In the genomic region with DNA sequence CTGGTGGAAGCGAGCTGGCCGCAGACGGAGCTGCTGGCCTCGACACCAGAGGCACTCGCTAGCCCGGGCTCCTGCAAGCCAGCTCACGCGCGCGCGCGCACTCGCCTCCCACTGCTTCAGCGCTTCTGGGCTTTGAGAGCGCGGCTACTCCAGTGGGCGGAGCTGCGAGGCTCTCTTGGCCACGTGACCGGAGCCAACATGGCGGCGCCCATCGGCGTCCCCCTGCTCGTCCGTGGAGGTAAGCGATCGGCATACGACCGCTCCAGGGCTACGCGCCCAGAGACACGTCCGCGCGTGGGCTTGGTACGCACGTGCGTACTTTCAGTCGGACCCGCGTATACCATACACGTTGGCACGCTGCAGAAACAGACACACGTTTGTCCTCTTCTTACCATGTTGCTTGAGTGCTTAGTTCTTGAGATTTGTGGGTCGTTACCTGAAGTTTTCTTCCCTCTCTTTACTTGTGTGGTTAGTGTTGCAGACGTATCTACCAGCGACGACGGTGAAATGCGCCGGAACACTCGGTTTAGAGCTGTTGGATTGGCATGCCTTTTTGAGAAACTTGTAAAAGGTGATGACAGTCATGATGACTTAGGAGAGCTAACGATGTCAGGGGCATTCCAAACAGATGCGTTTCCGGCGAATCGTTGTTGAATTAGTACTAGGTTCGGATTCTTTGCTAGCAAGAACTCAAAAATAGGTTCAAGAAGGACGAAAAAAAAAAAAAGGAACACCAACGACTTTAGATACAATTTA, we compare ENCODE assay signal across 8 mouse cellular contexts. TPM values are rescaled to one million over a fixed set of nuclear protein-coding genes. Genes with fewer than 3 reads are reported as not detected.
A peak's percentile ranks its signal among the peaks of the same experiment; 100 is the strongest.
DNase-seq lines count a peak whose midpoint lies in the region; ATAC-seq and TF ChIP-seq lines count a peak whose summit lies in the region.

Metap1d (plus strand) TSS at position 116 of the 756 bp plus-strand sequence.

- no peaks in the 10 kb centered on the region for H3K36me3 ChIP-seq in embryonic facial prominence, embryonic 14.5 days (ENCODE audit: control insufficient read depth, insufficient read depth, low read length)
- no peaks in the 10 kb centered on the region for H3K36me3 ChIP-seq in heart, adult 2 months (ENCODE audit: control insufficient read depth, insufficient read depth, low read length)
- H3K36me3 ChIP-seq in limb, embryonic 13.5 days, result no peaks in the 10 kb centered on the region
- no peaks in the 10 kb centered on the region for H3K36me3 ChIP-seq in midbrain, embryonic 16.5 days (ENCODE audit: control insufficient read depth, insufficient read depth, low read length)

- 1% methylated on average over 51 of the region's 61 CpGs for whole genome bisulfite sequencing in embryonic facial prominence, embryonic 14.5 days
- WGBS in heart, adult 2 months, result under 1% methylated on average over 61 of the region's 61 CpGs
- WGBS in limb, embryonic 13.5 days, result under 1% methylated on average over 60 of the region's 61 CpGs
- under 1% methylated on average over 61 of the region's 61 CpGs for WGBS in midbrain, embryonic 16.5 days

- no peak for TF ChIP-seq EP300 in heart, adult 2 months (IDR thresholded peaks at IDR 0.05; ENCODE audit: insufficient read depth, low read depth, low read length)

- H3K4me3 ChIP-seq in embryonic facial prominence, embryonic 14.5 days (ENCODE audit: low read depth, low read length), result peak within 1 kb of the TSS; percentile 72
- peak within 1 kb of the TSS; percentile 84 for H3K4me3 ChIP-seq in heart, adult 2 months
- H3K4me3 ChIP-seq in limb, embryonic 13.5 days, result peak within 1 kb of the TSS; percentile 60
- H3K4me3 ChIP-seq in midbrain, embryonic 16.5 days (ENCODE audit: low read depth, low read length), result peak within 1 kb of the TSS; percentile 51

- intact Hi-C loops in heart, adult 2 months (cut with DNase I), result loop anchor here (1.0 to 5.0 kb wide), 2 partner anchors 79 to 86 kb away; partner anchors contain the start of gene Slc25a12

- no peaks in the 10 kb centered on the region for H3K27me3 ChIP-seq in embryonic facial prominence, embryonic 14.5 days (replicated peaks; ENCODE audit: control insufficient read depth, insufficient read depth, low read length)
- no peaks in the 10 kb centered on the region for H3K27me3 ChIP-seq in heart, adult 2 months (ENCODE audit: control insufficient read depth, insufficient read depth, low read length)
- peaks cover 2% of the 10 kb centered on the region; the same call in 1 of the 2 replicates for H3K27me3 ChIP-seq in limb, embryonic 13.5 days
- no peaks in the 10 kb centered on the region for H3K27me3 ChIP-seq in midbrain, embryonic 16.5 days (ENCODE audit: control insufficient read depth, insufficient read depth, low read depth, low read length)

- H3K9me3 ChIP-seq in embryonic facial prominence, embryonic 14.5 days (ENCODE audit: control insufficient read depth, low read length), result no peaks in the 10 kb centered on the region
- no peaks in the 10 kb centered on the region for H3K9me3 ChIP-seq in limb, embryonic 13.5 days
- H3K9me3 ChIP-seq in midbrain, embryonic 16.5 days (replicated peaks; ENCODE audit: control insufficient read depth, low read length, poor library complexity, severe bottlenecking), result no peaks in the 10 kb centered on the region

- DNase-seq in 3T3-L1 (ENCODE audit: low read depth, low spot score), result peak; percentile 97
- peak; percentile 68 to 88 for DNase-seq in adrenal gland, postnatal 4 days (ENCODE audit: low spot score in 2 of 2)
- peak; percentile 98 for DNase-seq in embryonic facial prominence, embryonic 14.5 days (ENCODE audit: low spot score)
- peak; percentile 93 to 95 for DNase-seq in heart, adult 2 months
- DNase-seq in kidney, adult 8-10 months, result peak; percentile 94 to 96
- DNase-seq in spleen, postnatal 10 days (ENCODE audit: low spot score in 2 of 2), result peak; percentile 89 to 96

- peak; percentile 36 for TF ChIP-seq CTCF in heart, adult 2 months (IDR thresholded peaks at IDR 0.05)

- peak within 1 kb of the TSS; percentile 66 for H3K4me2 ChIP-seq in embryonic facial prominence, embryonic 14.5 days (ENCODE audit: low read depth, low read length)
- peak within 1 kb of the TSS; percentile 73 for H3K4me2 ChIP-seq in limb, embryonic 13.5 days (replicated peaks)
- H3K4me2 ChIP-seq in midbrain, embryonic 16.5 days (ENCODE audit: low read length), result peak within 1 kb of the TSS; percentile 87

- no peaks in the 10 kb centered on the region for H3K79me2 ChIP-seq in heart, adult 2 months (replicated peaks; ENCODE audit: control insufficient read depth, insufficient read depth, low read length)

- H3K9ac ChIP-seq in embryonic facial prominence, embryonic 14.5 days (ENCODE audit: low read depth, low read length), result peak within 1 kb of the TSS; percentile 74
- peak within 1 kb of the TSS; percentile 71 for H3K9ac ChIP-seq in heart, adult 2 months (ENCODE audit: low read depth, low read length)
- peak within 1 kb of the TSS; percentile 67 for H3K9ac ChIP-seq in limb, embryonic 13.5 days
- peak within 1 kb of the TSS; percentile 67 for H3K9ac ChIP-seq in midbrain, embryonic 16.5 days (ENCODE audit: low read depth, low read length)

- TF ChIP-seq POLR2A in heart, adult 2 months (IDR thresholded peaks at IDR 0.05; ENCODE audit: insufficient read depth, low read depth, low read length), result peak; percentile 74

- ATAC-seq in embryonic facial prominence, embryonic 14.5 days (ENCODE audit: low read depth), result peak; percentile 96
- ATAC-seq in limb, embryonic 13.5 days (ENCODE audit: low FRiP score, low read depth), result peak; percentile 98
- ATAC-seq in midbrain, embryonic 16.5 days, result peak; percentile 95

- H3K4me1 ChIP-seq in embryonic facial prominence, embryonic 14.5 days (ENCODE audit: control insufficient read depth, insufficient read depth, low read length), result no peaks in the 10 kb centered on the region
- no peaks in the 10 kb centered on the region; the same call in 1 of the 2 replicates for H3K4me1 ChIP-seq in heart, adult 2 months (ENCODE audit: control insufficient read depth, insufficient read depth, low read length)
- H3K4me1 ChIP-seq in limb, embryonic 13.5 days, result 0 out of 2 replicates have a peak, but pooled peaks cover 4% of the 10 kb centered on the region
- H3K4me1 ChIP-seq in midbrain, embryonic 16.5 days (ENCODE audit: control insufficient read depth, insufficient read depth, low read length), result peaks cover 11% of the 10 kb centered on the region

- H3K27ac ChIP-seq in embryonic facial prominence, embryonic 14.5 days (replicated peaks; ENCODE audit: low read depth, low read length), result peak within 1 kb of the TSS; percentile 70
- peak within 1 kb of the TSS; percentile 70 for H3K27ac ChIP-seq in heart, adult 2 months
- peak within 1 kb of the TSS; percentile 39; the same call in 1 of the 2 replicates for H3K27ac ChIP-seq in limb, embryonic 13.5 days
- H3K27ac ChIP-seq in midbrain, embryonic 16.5 days (ENCODE audit: low read length), result peak within 1 kb of the TSS; percentile 69

RNA-seq across cellular contexts. Expression of gene Metap1d, which starts in this region (rescaled TPM):
- 10 to 100 TPM; 40.6 to 43.6 TPM for total RNA-seq in adrenal gland, postnatal 4 days (2021)
- polyA plus RNA-seq in embryonic facial prominence, embryonic 14.5 days (2014; fragmentation: Nextera tagmentation; extraction: Ambion mirVana), result 43.0 and 44.6 TPM in 2 replicates
- total RNA-seq in heart, adult 2 months (2021), result 10 to 100 TPM; 35.2 to 38.0 TPM
- 34.8 and 60.9 TPM in 2 replicates for polyA plus RNA-seq in heart, adult 2 months (2012; rRNA removed)
- polyA plus RNA-seq in limb, embryonic 13.5 days (2015; fragmentation: Nextera tagmentation; extraction: Ambion mirVana), result 43.9 and 48.3 TPM in 2 replicates
- 30.1 and 33.0 TPM in 2 replicates for polyA plus RNA-seq in midbrain, embryonic 16.5 days (2015; fragmentation: Nextera tagmentation; extraction: Ambion mirVana)

Comparison
In these comparisons a context has a peak if more than half of its experiments do, and no peak if none do; other contexts are left out.
1. Peak in every context shown above with its lines: DNase-seq, ATAC-seq, H3K4me3 ChIP-seq and H3K27ac ChIP-seq.